Mouse (Mus musculus): ENCODE measurements at regions not wholly inside any gene's neighbourhood (a gene's known extent, or its start where the extent isn't known, plus 50 kb on each side); places are given as distances from the start of the nearest gene placed in this dataset.

DNA sequence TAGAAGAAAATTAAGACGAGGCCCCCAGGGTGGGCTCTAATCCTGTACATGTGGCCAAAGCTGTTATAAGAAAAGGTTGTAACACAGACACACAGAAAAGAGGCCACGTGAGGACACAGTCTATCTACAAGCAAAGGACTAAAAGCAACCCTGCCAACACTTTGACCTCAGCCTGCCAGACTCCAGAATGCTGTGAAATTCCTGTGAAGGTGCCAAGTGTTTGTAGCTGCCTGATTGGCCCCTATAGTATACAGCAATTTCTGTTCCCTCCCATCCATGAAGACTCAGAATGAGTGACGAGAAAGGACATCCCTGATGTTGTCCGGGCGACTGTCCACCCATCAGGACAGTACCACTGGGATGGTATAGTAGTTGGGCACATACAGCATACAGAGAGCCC lies 209.8 kb upstream of the Arid1b start:
- Histone ChIP-seq H3K27ac (no peak overlapping the region), H3K4me3 (no peak overlapping the region), H3K4me1 (peaks cover 6% of the 10 kb centered on the region), H3K27me3 (ENCODE audit: insufficient read depth, poor library complexity, severe bottlenecking) (peaks cover 3% of the 10 kb centered on the region; the same call in 1 of the 2 replicates), H3K36me3 (no peaks in the 10 kb centered on the region), H3K9me3 (no peaks in the 10 kb centered on the region)
- DNase-seq (ENCODE audit: low spot score): no peak
- 78% methylated on average over 5 of the region's 5 CpGs for WGBS

DNA sequence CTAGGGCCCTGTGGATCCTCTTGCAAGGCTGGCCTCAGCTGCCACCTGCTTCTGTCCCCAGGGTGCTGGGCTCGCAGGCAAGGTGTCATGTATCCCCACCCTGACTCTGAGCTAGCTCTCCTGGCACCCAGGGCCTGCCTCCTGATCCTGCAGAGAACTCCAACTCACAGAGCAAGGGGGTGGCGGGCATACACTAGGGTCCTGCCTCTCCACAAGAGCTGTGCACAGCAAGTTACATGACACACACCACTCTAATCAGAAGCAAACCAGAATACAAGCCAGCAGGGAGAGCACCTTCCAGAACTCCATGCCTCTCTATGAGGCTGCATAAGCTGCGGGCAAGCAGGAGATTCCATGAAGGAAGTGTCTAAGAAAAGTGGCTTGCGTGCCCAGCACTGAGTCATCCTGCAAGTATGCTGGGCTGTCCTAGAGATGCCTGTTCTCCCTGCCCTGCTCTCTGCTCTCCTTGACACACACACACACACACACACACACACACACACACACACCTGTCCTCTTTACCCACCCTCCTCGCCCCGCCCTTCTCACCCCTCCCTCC lies 208.8 kb upstream of the Arid1b start:
- Histone ChIP-seq H3K36me3 (no peaks in the 10 kb centered on the region), H3K27me3 (ENCODE audit: insufficient read depth, poor library complexity, severe bottlenecking) (peaks cover 3% of the 10 kb centered on the region; the same call in 1 of the 2 replicates), H3K4me3 (no peak overlapping the region), H3K4me1 (peaks cover 6% of the 10 kb centered on the region), H3K9me3 (no peaks in the 10 kb centered on the region), H3K27ac (no peak overlapping the region)
- 54% methylated on average over 6 of the region's 6 CpGs for WGBS
- no peak for DNase-seq (ENCODE audit: low spot score)

DNA sequence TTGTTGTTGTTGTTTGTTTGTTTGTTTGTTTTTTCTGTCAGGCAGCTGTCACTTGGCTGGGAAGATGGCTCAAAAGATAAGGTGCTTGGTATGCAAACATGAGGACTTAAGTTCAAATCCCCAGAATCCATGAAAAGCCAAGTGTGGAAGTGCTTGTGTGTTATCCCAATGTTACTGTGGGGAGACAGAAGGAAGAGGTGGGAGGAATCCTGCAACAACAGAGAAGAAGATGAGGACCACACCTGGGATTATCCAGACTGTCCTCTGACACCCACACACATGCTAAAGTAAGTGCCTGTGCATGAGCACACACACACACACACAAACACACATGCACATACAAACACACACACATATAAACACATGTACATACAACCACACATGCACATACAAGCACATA lies 207.6 kb upstream of the Arid1b start:
- Histone ChIP-seq H3K9me3 (no peaks in the 10 kb centered on the region), H3K4me1 (peaks cover 6% of the 10 kb centered on the region), H3K27ac (no peak overlapping the region), H3K4me3 (no peak overlapping the region), H3K27me3 (ENCODE audit: insufficient read depth, poor library complexity, severe bottlenecking) (peaks cover 3% of the 10 kb centered on the region; the same call in 1 of the 2 replicates), H3K36me3 (no peaks in the 10 kb centered on the region)
- no peak for DNase-seq (ENCODE audit: low spot score)

DNA sequence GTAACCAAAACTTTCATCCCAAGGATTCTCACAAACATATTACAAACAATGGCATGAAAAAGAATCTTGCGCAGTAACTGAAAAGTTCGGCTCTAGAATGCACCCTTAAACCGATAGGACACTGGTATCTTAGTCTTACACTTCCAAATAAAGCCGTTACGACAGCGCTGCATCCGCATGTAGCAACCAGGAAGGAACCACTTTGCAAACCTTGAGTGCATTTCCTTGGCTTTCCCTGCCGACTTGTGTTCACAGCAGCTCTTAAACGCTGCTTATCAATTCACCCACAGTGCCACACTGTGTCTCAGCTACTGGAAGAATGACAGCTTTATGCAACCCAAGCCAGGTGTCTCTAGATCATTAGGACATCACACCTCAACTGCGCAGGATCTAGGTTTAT lies 202.3 kb upstream of the Arid1b start:
- Histone ChIP-seq H3K4me3 (no peak overlapping the region), H3K4me1 (no peaks in the 10 kb centered on the region), H3K27ac (no peak overlapping the region), H3K36me3 (no peaks in the 10 kb centered on the region), H3K9me3 (no peaks in the 10 kb centered on the region), H3K27me3 (ENCODE audit: insufficient read depth, poor library complexity, severe bottlenecking) (no peaks in the 10 kb centered on the region)
- 61% methylated on average over 10 of the region's 10 CpGs for WGBS
- DNase-seq (ENCODE audit: low spot score): no peak

DNA sequence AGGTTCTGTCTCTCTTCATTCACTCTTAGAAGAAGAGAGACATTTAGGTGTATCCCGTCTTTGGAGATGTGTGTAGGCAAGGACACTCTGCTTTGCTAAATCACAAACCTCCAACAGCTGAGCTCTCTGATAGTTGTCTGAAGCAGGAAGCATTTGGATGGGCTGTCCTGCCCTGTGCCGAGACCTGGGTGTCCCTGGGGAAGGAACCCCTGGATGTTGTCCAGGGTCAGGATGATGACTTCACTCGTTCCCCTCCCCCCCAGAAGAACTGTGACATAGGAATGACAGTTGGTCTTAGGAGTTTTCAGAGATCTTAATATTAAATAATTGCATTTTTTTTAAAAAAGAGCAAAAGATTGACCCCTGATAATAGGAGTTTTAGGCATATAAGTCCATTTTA lies 197.9 kb upstream of the Arid1b start:
- no peaks in the 10 kb centered on the region for H3K4me1 ChIP-seq
- no peaks in the 10 kb centered on the region for H3K36me3 ChIP-seq
- DNase-seq (ENCODE audit: low spot score): peak; percentile 33
- 63% methylated on average over 3 of the region's 3 CpGs for WGBS
- no peaks in the 10 kb centered on the region for H3K9me3 ChIP-seq
- no peaks in the 10 kb centered on the region for H3K27me3 ChIP-seq (ENCODE audit: insufficient read depth, poor library complexity, severe bottlenecking)
- no peak overlapping the region for H3K27ac ChIP-seq
- H3K4me3 ChIP-seq: no peak overlapping the region

DNA sequence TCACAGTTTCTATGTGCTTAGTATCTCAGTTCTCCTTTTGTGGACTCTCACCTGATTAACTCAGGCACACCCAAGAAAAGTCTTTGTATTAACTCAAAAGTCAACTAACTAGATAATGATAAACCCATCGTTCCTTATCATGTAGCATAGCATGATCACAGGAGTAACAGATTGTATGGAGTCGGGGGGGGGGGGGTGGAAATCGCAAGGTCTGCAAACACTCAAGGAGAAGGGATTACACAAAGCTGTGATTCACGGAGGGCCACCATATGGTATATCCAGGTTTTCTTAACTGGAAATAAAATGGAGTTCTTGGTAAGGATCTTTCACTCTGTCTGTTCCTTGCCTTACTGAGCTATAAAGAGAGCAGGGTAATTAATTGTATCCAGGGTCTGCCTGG lies 190.1 kb upstream of the Arid1b start:
- 68% methylated on average over 4 of the region's 4 CpGs for WGBS
- DNase-seq (ENCODE audit: low spot score): no peak

DNA sequence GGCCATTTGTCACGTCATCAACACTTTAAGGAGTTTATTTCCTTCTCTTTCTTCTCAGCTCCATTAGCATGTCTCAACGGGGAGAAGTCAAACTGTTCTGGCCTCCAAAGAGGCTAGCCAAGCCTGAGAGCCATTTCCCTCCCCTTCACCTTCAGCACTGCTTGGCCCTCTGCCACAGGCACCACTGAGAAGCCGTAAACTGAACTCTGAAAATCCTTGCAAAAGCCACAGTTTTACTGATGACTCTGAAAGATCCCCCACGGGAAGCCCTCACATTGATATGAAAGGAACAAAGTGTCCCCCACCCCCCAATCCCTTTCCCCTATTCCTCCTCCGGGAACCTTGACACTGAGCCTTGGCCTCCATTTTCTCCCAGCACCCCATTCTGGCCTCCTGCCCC lies 188.1 kb upstream of the Arid1b start:
- Histone ChIP-seq H3K4me3 (no peak overlapping the region), H3K9me3 (no peaks in the 10 kb centered on the region), H3K4me1 (no peaks in the 10 kb centered on the region), H3K27me3 (ENCODE audit: insufficient read depth, poor library complexity, severe bottlenecking) (peaks cover 4% of the 10 kb centered on the region; the same call in 1 of the 2 replicates), H3K36me3 (no peaks in the 10 kb centered on the region), H3K27ac (no peak overlapping the region)
- no peak for DNase-seq (ENCODE audit: low spot score)
- 53% methylated on average over 5 of the region's 5 CpGs for WGBS

More for the DNA sequence above, 190.1 kb upstream of the Arid1b start:
- Histone ChIP-seq H3K36me3 (no peaks in the 10 kb centered on the region), H3K27ac (no peak overlapping the region), H3K27me3 (ENCODE audit: insufficient read depth, poor library complexity, severe bottlenecking) (peaks cover 4% of the 10 kb centered on the region; the same call in 1 of the 2 replicates), H3K4me1 (no peaks in the 10 kb centered on the region), H3K9me3 (no peaks in the 10 kb centered on the region), H3K4me3 (no peak overlapping the region)

DNA sequence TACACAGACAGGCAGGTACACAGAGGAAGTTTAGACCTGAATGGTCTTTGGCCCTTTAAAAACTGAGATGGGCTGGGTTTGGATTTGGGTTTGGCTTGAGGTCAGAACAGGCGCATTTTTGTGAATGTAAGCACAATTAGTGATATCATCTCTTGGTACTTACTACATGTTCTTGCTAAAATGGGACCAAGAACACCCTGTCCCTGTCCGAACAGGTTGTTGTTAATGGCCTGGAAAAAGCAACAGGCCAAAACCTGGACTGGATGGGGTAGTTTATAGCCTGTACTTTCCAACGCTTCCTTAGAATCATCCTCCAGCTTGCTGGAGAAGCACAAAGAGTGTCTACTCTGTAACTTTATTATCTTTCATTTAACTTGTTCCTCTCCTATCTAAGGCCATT lies 185.2 kb upstream of the Arid1b start:
- WGBS: 75% methylated on average over 3 of the region's 3 CpGs
- Histone ChIP-seq H3K4me3 (no peak overlapping the region), H3K36me3 (no peaks in the 10 kb centered on the region), H3K27ac (no peak overlapping the region), H3K27me3 (ENCODE audit: insufficient read depth, poor library complexity, severe bottlenecking) (peaks cover 4% of the 10 kb centered on the region; the same call in 1 of the 2 replicates), H3K9me3 (no peaks in the 10 kb centered on the region), H3K4me1 (no peaks in the 10 kb centered on the region)
- DNase-seq (ENCODE audit: low spot score): no peak

DNA sequence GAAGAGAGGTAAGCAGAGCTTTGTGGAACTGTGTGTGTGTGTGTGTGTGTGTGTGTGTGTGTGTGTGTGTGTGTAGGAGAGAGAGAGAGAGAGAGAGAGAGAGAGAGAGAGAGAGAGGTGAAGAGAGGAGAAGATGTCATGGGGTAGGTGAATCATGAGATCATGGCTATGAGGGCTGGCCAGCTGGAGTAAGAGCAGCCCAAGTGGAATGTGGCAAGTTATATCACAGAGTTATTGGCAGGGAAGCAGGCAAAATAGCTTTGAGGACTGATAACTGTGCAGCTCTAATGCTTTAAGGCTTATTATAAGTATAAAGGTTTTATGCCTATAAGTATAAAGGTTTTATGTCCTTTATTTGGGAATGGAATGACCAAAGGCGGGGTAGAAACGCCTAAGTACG lies 180.9 kb upstream of the Arid1b start:
- Histone ChIP-seq H3K27ac (no peak overlapping the region), H3K4me3 (no peak overlapping the region), H3K27me3 (ENCODE audit: insufficient read depth, poor library complexity, severe bottlenecking) (0 out of 2 replicates have a peak, but pooled peaks cover 4% of the 10 kb centered on the region), H3K9me3 (no peaks in the 10 kb centered on the region), H3K36me3 (no peaks in the 10 kb centered on the region), H3K4me1 (no peaks in the 10 kb centered on the region)
- DNase-seq (ENCODE audit: low spot score): no peak
- 97% methylated on average over 3 of the region's 3 CpGs for WGBS

DNA sequence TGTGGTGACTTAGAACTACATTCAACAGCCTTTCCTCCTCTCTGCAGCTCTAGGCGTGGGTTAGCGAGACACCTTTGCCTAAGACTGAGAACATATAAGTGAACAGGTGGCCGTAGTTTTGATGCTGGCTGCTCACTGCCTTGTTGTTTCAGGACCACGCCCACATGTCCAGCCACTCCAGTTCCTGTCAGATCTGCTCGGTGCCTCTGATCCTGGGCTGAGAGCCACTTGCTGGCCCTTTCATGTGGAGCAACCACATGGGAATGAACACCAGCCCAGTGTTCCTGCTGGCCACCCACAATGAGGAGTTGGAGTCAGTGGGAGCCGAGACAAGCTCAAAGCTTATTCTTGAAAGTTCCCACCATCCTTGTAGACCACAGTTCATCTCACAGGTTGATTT lies 180.5 kb upstream of the Arid1b start:
- Histone ChIP-seq H3K4me1 (no peaks in the 10 kb centered on the region), H3K36me3 (no peaks in the 10 kb centered on the region), H3K27ac (no peak overlapping the region), H3K9me3 (no peaks in the 10 kb centered on the region), H3K4me3 (no peak overlapping the region), H3K27me3 (ENCODE audit: insufficient read depth, poor library complexity, severe bottlenecking) (0 out of 2 replicates have a peak, but pooled peaks cover 4% of the 10 kb centered on the region)
- no peak for DNase-seq (ENCODE audit: low spot score)
- 74% methylated on average over 6 of the region's 6 CpGs for WGBS

DNA sequence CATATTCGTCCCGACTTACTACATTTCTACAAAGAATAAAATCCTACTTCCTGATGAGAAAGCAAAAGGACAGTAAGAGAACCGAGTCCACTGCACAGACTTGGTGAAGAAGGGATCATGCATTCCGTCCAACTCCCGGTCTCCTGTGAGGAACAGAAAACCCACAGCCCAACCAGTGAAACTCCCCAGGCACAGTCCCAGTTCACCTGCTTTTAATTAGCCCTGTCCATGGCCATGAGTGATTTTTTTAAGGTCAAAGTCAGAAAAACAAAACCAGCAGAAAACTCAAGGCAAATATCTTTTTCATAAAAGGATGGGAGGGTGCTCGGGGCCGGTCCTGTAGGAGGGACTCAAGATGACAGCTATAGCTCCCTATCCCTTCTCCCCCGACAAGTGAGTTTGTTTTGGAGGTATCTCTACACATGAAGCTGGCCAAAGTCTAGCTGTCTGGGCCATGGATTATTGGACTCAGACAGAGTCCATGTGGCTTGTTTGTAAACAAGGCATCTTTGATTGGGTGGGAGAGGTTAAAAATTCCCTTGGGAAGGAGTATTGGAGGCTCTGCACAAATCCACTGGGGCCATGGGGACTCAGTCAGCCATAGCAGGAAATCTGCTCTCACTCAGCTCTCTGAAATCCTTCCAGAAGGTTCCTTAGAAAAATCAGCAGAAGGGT lies 168.8 kb upstream of the Arid1b start:
- DNase-seq (ENCODE audit: low spot score): no peak
- Histone ChIP-seq H3K27ac (no peak overlapping the region), H3K4me3 (no peak overlapping the region), H3K36me3 (no peaks in the 10 kb centered on the region), H3K4me1 (no peaks in the 10 kb centered on the region), H3K27me3 (ENCODE audit: insufficient read depth, poor library complexity, severe bottlenecking) (no peaks in the 10 kb centered on the region), H3K9me3 (no peaks in the 10 kb centered on the region)
- 73% methylated on average over 8 of the region's 8 CpGs for WGBS

DNA sequence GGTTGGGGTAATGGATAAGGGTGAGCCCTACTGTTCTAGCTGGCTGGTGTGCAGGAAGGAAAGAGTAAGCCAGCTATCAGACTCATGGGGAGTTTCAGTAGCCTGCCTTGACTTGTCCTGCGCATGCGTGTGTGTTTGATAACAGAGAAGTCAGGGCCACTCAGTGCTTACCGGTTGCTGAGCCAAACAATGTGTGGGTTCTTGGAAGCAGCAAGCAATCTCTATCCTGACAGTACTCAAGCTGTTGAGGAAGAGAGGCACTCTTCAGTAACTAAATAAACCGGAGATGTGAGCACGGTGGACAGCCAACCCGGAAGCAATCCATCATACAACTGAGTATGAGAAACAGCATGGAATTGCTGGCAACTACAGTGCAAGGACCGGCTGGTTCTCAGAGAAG lies 160.1 kb upstream of the Arid1b start:
- Histone ChIP-seq H3K27me3 (ENCODE audit: insufficient read depth, poor library complexity, severe bottlenecking) (no peaks in the 10 kb centered on the region), H3K9me3 (no peaks in the 10 kb centered on the region), H3K4me1 (no peaks in the 10 kb centered on the region), H3K27ac (no peak overlapping the region), H3K36me3 (no peaks in the 10 kb centered on the region), H3K4me3 (no peak overlapping the region)
- 68% methylated on average over 7 of the region's 7 CpGs for WGBS
- no peak for DNase-seq (ENCODE audit: low spot score)

DNA sequence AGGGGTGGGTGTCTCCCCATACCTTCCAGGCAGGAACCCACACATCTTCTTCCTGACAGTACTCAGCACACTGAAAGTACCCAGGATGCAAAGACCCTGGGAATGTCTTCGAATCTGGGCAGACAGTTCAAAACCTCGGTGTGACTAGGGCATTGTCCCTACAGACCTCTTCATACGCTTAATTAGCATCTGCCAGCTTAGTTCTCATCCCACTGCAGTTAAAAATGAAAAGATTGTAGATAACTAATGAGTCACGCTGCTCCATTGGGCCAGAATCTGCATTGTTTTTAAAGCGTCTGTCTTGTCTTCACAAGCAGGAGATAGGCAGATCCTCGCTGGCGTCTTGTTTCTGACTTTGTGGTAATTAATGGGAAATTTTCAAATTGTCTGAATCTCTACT lies 159.6 kb upstream of the Arid1b start:
- H3K27ac ChIP-seq: no peak overlapping the region
- H3K27me3 ChIP-seq (ENCODE audit: insufficient read depth, poor library complexity, severe bottlenecking): no peaks in the 10 kb centered on the region
- WGBS: 74% methylated on average over 7 of the region's 7 CpGs
- no peaks in the 10 kb centered on the region for H3K9me3 ChIP-seq
- no peaks in the 10 kb centered on the region for H3K36me3 ChIP-seq
- no peak for DNase-seq (ENCODE audit: low spot score)
- H3K4me3 ChIP-seq: no peak overlapping the region
- no peaks in the 10 kb centered on the region for H3K4me1 ChIP-seq

All from heart, embryonic 10.5 days (tissue).